Mouse (Mus musculus): ENCODE data around the gene Gm9573.

Gm9573 gene

GRCm38 (mm10) chr17:35594456-35594855 lies 32.0 kb downstream of the Gm9573 start:
- no peak for DNase-seq (ENCODE audit: low read depth, low spot score)

GRCm38 (mm10) chr17:35593786-35594185 lies 32.7 kb downstream of the Gm9573 start:
- DNase-seq (ENCODE audit: low read depth, low spot score), result no peak

GRCm38 (mm10) chr17:35592131-35592530 lies 34.3 kb downstream of the Gm9573 start:
- no peak for DNase-seq (ENCODE audit: low read depth, low spot score)

- no peak for DNase-seq (ENCODE audit: low read depth, low spot score)
Measured at GRCm38 (mm10) chr17:35591731-35592130, 34.7 kb downstream of the Gm9573 start.

- no peak for DNase-seq (ENCODE audit: low read depth, low spot score)
Measured at GRCm38 (mm10) chr17:35591219-35591578, 35.2 kb downstream of the Gm9573 start.

- DNase-seq (ENCODE audit: low read depth, low spot score), result peak; percentile 90
Measured at GRCm38 (mm10) chr17:35590410-35591218, 35.8 kb downstream of the Gm9573 start.

GRCm38 (mm10) chr17:35588387-35588786 lies 38.0 kb downstream of the Gm9573 start:
- DNase-seq (ENCODE audit: low read depth, low spot score), result no peak

GRCm38 (mm10) chr17:35587291-35587690 lies 39.1 kb downstream of the Gm9573 start:
- no peak for DNase-seq (ENCODE audit: low read depth, low spot score)

GRCm38 (mm10) chr17:35584330-35584937 lies 42.0 kb downstream of the Gm9573 start:
- peak; percentile 80 for DNase-seq (ENCODE audit: low read depth, low spot score)

GRCm38 (mm10) chr17:35582900-35583299 lies 43.5 kb downstream of the Gm9573 start:
- DNase-seq (ENCODE audit: low read depth, low spot score), result no peak

- peak; percentile 94 for DNase-seq (ENCODE audit: low read depth, low spot score)
Measured at GRCm38 (mm10) chr17:35578211-35578610, 48.2 kb downstream of the Gm9573 start.

GRCm38 (mm10) chr17:35571477-35571876 lies 55.0 kb downstream of the Gm9573 start:
- DNase-seq (ENCODE audit: low read depth, low spot score), result no peak

- no peak for DNase-seq (ENCODE audit: low read depth, low spot score)
Measured at GRCm38 (mm10) chr17:35570836-35571235, 55.6 kb downstream of the Gm9573 start.

- DNase-seq (ENCODE audit: low read depth, low spot score), result no peak
Measured at GRCm38 (mm10) chr17:35569091-35569944, 57.1 kb downstream of the Gm9573 start.
